Comparison of ENCODE assay signal across 10 mouse cellular contexts in the genomic region with DNA sequence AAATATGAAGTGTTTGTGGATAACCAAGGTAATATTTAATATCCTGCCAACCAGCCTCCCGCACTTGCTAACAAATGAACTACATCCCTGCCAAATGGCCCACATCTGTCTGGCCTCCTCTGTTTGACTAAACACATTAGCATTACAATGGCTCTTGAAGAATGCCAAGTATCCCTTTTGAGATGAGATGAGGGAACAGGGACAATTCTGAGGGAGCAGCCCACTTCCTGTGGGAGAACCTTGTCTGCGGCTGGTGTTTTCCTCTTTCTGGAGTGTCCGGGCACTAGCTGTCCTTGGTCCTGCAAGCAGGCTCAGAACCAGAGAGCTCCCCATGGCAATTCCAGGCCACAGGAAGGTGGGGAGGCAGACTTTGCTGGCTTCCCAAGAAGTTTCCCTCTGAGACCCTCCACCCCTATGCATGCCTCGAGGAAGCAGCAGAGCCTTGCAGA. TPM values are rescaled to one million over a fixed set of nuclear protein-coding genes. Genes with fewer than 3 reads are reported as not detected.
DNase-seq lines count a peak whose midpoint lies in the region; ATAC-seq and TF ChIP-seq lines count a peak whose summit lies in the region.
"Had no signal": no experiment of that assay in that cellular context is flagged by ENCODE, and none has a peak within 500 bp of the region (broad histone marks: within the 10 kb centered on the region; RNA-seq: fewer than 3 reads in every experiment).

No protein-coding gene starts in this region.

- no peak overlapping the region for H3K27ac ChIP-seq in lung, embryonic 14.5 days (ENCODE audit: low read depth)
- H3K27ac ChIP-seq in forebrain, embryonic 12.5 days, result no peak overlapping the region
- 0 out of 2 replicates have a peak overlapping the region, but pooled peaks have one; percentile 52 for H3K27ac ChIP-seq in midbrain, embryonic 12.5 days (replicated peaks)

- no peak overlapping the region for H3K9ac ChIP-seq in lung, embryonic 14.5 days
- H3K9ac ChIP-seq in forebrain, embryonic 12.5 days, result no peak overlapping the region
- no peak overlapping the region; the same call in 1 of the 2 replicates for H3K9ac ChIP-seq in midbrain, embryonic 12.5 days (replicated peaks)

- no peak for TF ChIP-seq CTCF in lung, embryonic 14.5 days (IDR thresholded peaks at IDR 0.05; ENCODE audit: low read depth)
- TF ChIP-seq CTCF in lung, adult 2 months (IDR thresholded peaks at IDR 0.05; ENCODE audit: insufficient read depth, low read length), result no peak
- no peak for TF ChIP-seq CTCF in Patski (IDR thresholded peaks at IDR 0.05)

- no peaks in the 10 kb centered on the region for H3K9me3 ChIP-seq in lung, embryonic 14.5 days (ENCODE audit: low read depth, low read length)
- no peaks in the 10 kb centered on the region for H3K9me3 ChIP-seq in forebrain, embryonic 12.5 days
- H3K9me3 ChIP-seq in midbrain, embryonic 12.5 days, result no peaks in the 10 kb centered on the region

- in situ Hi-C loops in Patski (cut with MboI; ENCODE audit: low pct_unique_long_range_greater_than_20kb), result no loop called here

- peak; percentile 60; the same call in 1 of the 2 replicates for ATAC-seq in lung, embryonic 14.5 days (ENCODE audit: insufficient read depth)
- peak; percentile 52 for ATAC-seq in Patski
- peak; percentile 15; the same call in 1 of the 2 replicates for ATAC-seq in forebrain, embryonic 12.5 days (ENCODE audit: low FRiP score)
- ATAC-seq in midbrain, embryonic 12.5 days (ENCODE audit: low FRiP score, low read depth), result peak; percentile 51; the same call in 1 of the 2 replicates

- no peak for TF ChIP-seq POLR2A in lung, adult 2 months (IDR thresholded peaks at IDR 0.05; ENCODE audit: borderline replicate concordance, extremely low read depth, low read depth, low read length)

- H3K4me2 ChIP-seq in lung, embryonic 14.5 days, result peak overlapping the region; percentile 56
- H3K4me2 ChIP-seq in forebrain, embryonic 12.5 days, result peak overlapping the region; percentile 48; the same call in 1 of the 2 replicates
- peak overlapping the region; percentile 54; the same call in 1 of the 2 replicates for H3K4me2 ChIP-seq in midbrain, embryonic 12.5 days (replicated peaks)

- POLR2A ChIA-PET in Patski (lab: Charles Lee), result no interaction called here

- H3K36me3 ChIP-seq in lung, embryonic 14.5 days (ENCODE audit: insufficient read depth), result no peaks in the 10 kb centered on the region
- no peaks in the 10 kb centered on the region for H3K36me3 ChIP-seq in forebrain, embryonic 12.5 days (replicated peaks)
- no peaks in the 10 kb centered on the region for H3K36me3 ChIP-seq in midbrain, embryonic 12.5 days

- WGBS in lung, embryonic 14.5 days, result 8% methylated on average over 4 of the region's 4 CpGs
- 27% methylated on average over 4 of the region's 4 CpGs for WGBS in lung, adult 2 months
- WGBS in forebrain, embryonic 12.5 days, result 14% methylated on average over 4 of the region's 4 CpGs
- 8% methylated on average over 4 of the region's 4 CpGs for WGBS in midbrain, embryonic 12.5 days

- DNase-seq in lung, embryonic 14.5 days, result no peak
- DNase-seq in lung, adult 2 months, result no peak
- no peak for DNase-seq in Patski (ENCODE audit: low read depth, low spot score)
- no peak for DNase-seq in thymus, adult 18-20 months
- DNase-seq in kidney, adult 18-20 months, result no peak
- DNase-seq in kidney, adult 9 months, result no peak
- DNase-seq: thymus, postnatal 36 days had no signal

- 0 out of 2 replicates have a peak overlapping the region, but pooled peaks have one; percentile 14 for H3K4me3 ChIP-seq in lung, embryonic 14.5 days (ENCODE audit: low read depth, low read length)
- H3K4me3 ChIP-seq in lung, adult 2 months (replicated peaks; ENCODE audit: extremely low read depth, low read depth, low read length), result no peak overlapping the region
- H3K4me3 ChIP-seq in forebrain, embryonic 12.5 days (replicated peaks), result no peak overlapping the region
- no peak overlapping the region for H3K4me3 ChIP-seq in midbrain, embryonic 12.5 days

- CTCF ChIA-PET in Patski (lab: Charles Lee), result no interaction called here

- H3K4me1 ChIP-seq in lung, embryonic 14.5 days (ENCODE audit: insufficient read depth), result 0 out of 2 replicates have a peak, but pooled peaks cover 5% of the 10 kb centered on the region
- peaks cover 3% of the 10 kb centered on the region; the same call in 1 of the 2 replicates for H3K4me1 ChIP-seq in lung, adult 2 months (ENCODE audit: control insufficient read depth, insufficient read depth, low read length)
- H3K4me1 ChIP-seq in forebrain, embryonic 12.5 days, result peaks cover 22% of the 10 kb centered on the region
- H3K4me1 ChIP-seq in midbrain, embryonic 12.5 days, result peaks cover 33% of the 10 kb centered on the region

- H3K27me3 ChIP-seq in lung, embryonic 14.5 days (ENCODE audit: insufficient read depth, low read length), result no peaks in the 10 kb centered on the region
- H3K27me3 ChIP-seq in Patski, result no peaks in the 10 kb centered on the region
- peaks cover 64% of the 10 kb centered on the region for H3K27me3 ChIP-seq in forebrain, embryonic 12.5 days
- peaks cover 57% of the 10 kb centered on the region for H3K27me3 ChIP-seq in midbrain, embryonic 12.5 days
- H3K27me3 ChIP-seq: CH12.LX had no signal

RNA-seq across cellular contexts. Expression of gene Hs3st3b1, which starts 30.7 kb away (rescaled TPM):
- polyA plus RNA-seq in lung, embryonic 14.5 days (2014; fragmentation: Nextera tagmentation; extraction: Ambion mirVana), result 0.84 and 1.1 TPM in 2 replicates
- 5.5 and 6.3 TPM in 2 replicates for polyA plus RNA-seq in lung, adult 2 months (2012; rRNA removed)
- polyA plus RNA-seq in Patski (2021), result 17.0 TPM
- 8.8 and 9.2 TPM in 2 replicates for polyA plus RNA-seq in forebrain, embryonic 12.5 days (2016; fragmentation: Nextera tagmentation; extraction: Ambion mirVana)
- polyA plus RNA-seq in midbrain, embryonic 12.5 days (2016; fragmentation: Nextera tagmentation; extraction: Ambion mirVana), result 20.1 and 22.0 TPM in 2 replicates
